Mouse (Mus musculus): Measurements from ENCODE around the gene Sumf2.

- TF ChIP-seq CTCF (IDR thresholded peaks at IDR 0.05; ENCODE audit: low read depth, low read length), result no peak
- TF ChIP-seq POLR2A (IDR thresholded peaks at IDR 0.05; ENCODE audit: insufficient read depth, low read length), result no peak
- no peak for TF ChIP-seq EP300 (IDR thresholded peaks at IDR 0.05; ENCODE audit: insufficient read depth, low read depth, low read length)
Measured at GRCm38 (mm10) chr5:129886271-129886670, 39.5 kb downstream of the Sumf2 start.
